Mouse (Mus musculus) embryonic fibroblast, embryonic 13.5 days (primary cell): Measurements from ENCODE around the gene Rpl9-ps6. TPM values are rescaled to one million over a fixed set of nuclear protein-coding genes. Genes with fewer than 3 reads are reported as not detected.

Source experiments
- H3K27ac ChIP-seq: 2 replicates; pipeline ENCODE4 v1.5.1; 2012; ENCODE audit warnings: low read length, control low read depth, inconsistent platforms; ENCODE audit not compliant: insufficient read depth
- H3K4me1 ChIP-seq: 2 replicates; pipeline ENCODE4 v1.6.1; 2011; ENCODE audit warnings: low read length; ENCODE audit not compliant: control insufficient read depth, insufficient read depth
- H3K4me3 ChIP-seq: 2 replicates; pipeline ENCODE4 v1.5.1; 2011; ENCODE audit warnings: mild to moderate bottlenecking, control low read depth, low read length; ENCODE audit not compliant: insufficient read depth
- CTCF ChIP-seq: IDR thresholded peaks from 2 replicates; pipeline ENCODE4 v1.5.1; 2011; ENCODE audit warnings: mild to moderate bottlenecking, control low read depth, low read length, moderate library complexity, borderline replicate concordance; ENCODE audit not compliant: insufficient read depth
- POLR2A ChIP-seq: IDR thresholded peaks from 2 replicates; pipeline ENCODE4 v1.6.1; 2011; ENCODE audit warnings: low read depth, mild to moderate bottlenecking, control low read depth, low read length, moderate library complexity
- polyA plus RNA-seq: library from polyadenylated mRNA; stranded (reverse); fragments of >200 nt; gene quantifications from 2 replicates; pipeline ENCODE4 v1.2.4, GENCODE M21; 2011; ENCODE audit warnings: low read depth; ENCODE audit not compliant: missing spikeins, insufficient read length

The Rpl9-ps6 gene
- 446 and 530 TPM in 2 replicates for polyA plus RNA-seq

GRCm38 (mm10) chr19:32466478-32466877, at the start of gene Rpl9-ps6:
Gene Rpl9-ps6 (minus strand): TSS chr19:32466578.
- no peak for TF ChIP-seq POLR2A
- no peak for TF ChIP-seq CTCF
- Histone ChIP-seq H3K27ac (no peak within 1 kb of the TSS), H3K4me3 (no peak within 1 kb of the TSS)

GRCm38 (mm10) chr19:32512518-32512917, 46.1 kb upstream of the Rpl9-ps6 start:
- no peak for TF ChIP-seq POLR2A
- TF ChIP-seq CTCF: peak; percentile 22; the same call in 1 of the 2 replicates
- no peak overlapping the region for H3K27ac ChIP-seq
- no peaks in the 10 kb centered on the region for H3K4me1 ChIP-seq
- H3K4me3 ChIP-seq: no peak overlapping the region

More at GRCm38 (mm10) chr19:32466478-32466877, at the start of gene Rpl9-ps6:
- H3K4me1 ChIP-seq: peaks cover 3% of the 10 kb centered on the region

DNA sequence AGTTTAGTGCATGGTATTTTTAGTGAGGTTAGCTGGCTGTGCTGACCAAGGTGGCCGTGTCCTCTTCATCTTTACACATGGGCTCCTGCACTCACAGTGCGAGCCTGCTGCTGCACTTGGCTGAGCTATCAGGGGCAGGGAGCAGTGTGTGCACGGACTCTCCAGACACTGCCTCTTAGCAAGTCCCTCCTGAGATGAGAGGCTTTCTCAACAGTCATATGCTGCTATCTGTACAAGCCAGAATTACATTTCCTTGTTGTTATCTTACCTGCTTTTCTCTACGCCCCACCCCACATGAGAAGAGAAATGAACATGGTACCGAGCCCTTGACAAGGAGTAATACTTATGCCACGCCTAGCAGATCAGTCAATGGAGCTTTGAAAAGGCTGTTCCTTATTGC, 44.6 kb upstream of the Rpl9-ps6 start:
- Histone ChIP-seq H3K4me1 (no peaks in the 10 kb centered on the region), H3K4me3 (no peak overlapping the region), H3K27ac (no peak overlapping the region)
- TF ChIP-seq POLR2A: no peak
- no peak for TF ChIP-seq CTCF

- no peak for TF ChIP-seq CTCF
- no peak for TF ChIP-seq POLR2A
- Histone ChIP-seq H3K27ac (no peak overlapping the region), H3K4me3 (no peak overlapping the region)
These were observed 43.9 kb upstream of the Rpl9-ps6 start for GRCm38 (mm10) chr19:32510267-32510666.

DNA sequence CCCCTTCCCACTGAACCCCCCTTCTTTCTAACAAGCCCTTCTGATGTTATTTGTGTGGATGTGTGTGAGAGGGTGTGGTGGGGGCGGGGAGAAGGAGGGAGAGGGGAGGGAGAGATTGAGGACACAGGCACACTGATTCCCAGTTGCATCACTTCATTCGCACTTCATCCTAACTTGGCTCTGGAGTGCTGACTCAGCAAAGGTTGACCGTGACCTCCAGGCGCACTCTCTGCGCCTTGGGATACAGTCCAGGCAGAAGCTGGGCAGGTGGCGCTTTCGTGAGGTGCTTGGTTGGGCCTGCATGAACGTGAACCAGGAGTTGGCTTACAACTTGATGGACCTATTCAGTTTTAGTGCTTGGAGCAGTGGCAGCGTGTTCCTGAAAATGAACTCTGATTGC, 41.1 kb upstream of the Rpl9-ps6 start:
- Histone ChIP-seq H3K4me1 (no peaks in the 10 kb centered on the region), H3K4me3 (no peak overlapping the region), H3K27ac (no peak overlapping the region)
- TF ChIP-seq CTCF (no peak), POLR2A (no peak)

More at GRCm38 (mm10) chr19:32510267-32510666, 43.9 kb upstream of the Rpl9-ps6 start:
- no peaks in the 10 kb centered on the region for H3K4me1 ChIP-seq

DNA sequence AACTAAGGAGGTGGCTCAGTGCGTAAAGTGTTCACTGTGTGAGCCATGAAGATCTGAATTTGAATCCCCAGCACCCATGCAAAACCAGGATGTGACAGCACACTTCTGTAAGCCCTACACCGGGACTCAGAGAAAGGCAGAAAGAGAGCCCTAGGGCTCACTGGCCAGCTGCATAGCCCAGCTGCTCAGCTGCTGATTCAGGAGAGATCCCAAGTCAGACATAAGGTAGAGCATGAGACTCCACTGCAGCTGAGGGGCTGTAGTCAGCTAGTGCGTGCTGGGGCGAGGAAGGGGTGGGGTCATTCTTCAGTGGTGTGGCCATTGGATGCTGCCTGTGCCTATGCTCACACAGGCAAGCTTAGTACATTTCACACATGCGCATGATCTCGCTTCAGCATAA, 40.7 kb upstream of the Rpl9-ps6 start:
- H3K4me1 ChIP-seq: no peaks in the 10 kb centered on the region
- H3K4me3 ChIP-seq: no peak overlapping the region
- TF ChIP-seq POLR2A (no peak), CTCF (no peak)
- H3K27ac ChIP-seq: no peak overlapping the region

GRCm38 (mm10) chr19:32506514-32506913, 40.1 kb upstream of the Rpl9-ps6 start:
- TF ChIP-seq CTCF: no peak
- TF ChIP-seq POLR2A: no peak
- Histone ChIP-seq H3K4me1 (no peaks in the 10 kb centered on the region), H3K27ac (no peak overlapping the region), H3K4me3 (no peak overlapping the region)

DNA sequence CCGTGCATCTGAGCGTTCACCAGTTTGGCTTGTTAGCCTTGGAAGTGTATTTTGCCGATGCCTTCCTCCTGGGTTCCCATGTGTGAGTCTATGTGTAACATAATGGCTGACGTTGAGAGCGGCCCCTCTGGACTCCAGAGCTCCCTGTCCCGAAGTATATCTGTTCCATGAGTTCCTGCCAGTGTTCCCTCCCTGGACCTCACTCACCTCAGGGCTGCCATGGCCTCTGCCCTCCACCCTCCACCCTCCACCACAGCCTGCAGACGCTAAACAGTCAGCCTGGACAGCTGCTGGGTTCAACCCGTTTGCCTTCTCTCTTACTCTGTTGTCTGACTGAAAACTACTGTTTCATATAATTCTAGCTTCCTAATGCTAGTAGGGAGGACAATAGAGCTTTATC, 39.7 kb upstream of the Rpl9-ps6 start:
- TF ChIP-seq POLR2A (no peak), CTCF (no peak)
- H3K4me3 ChIP-seq: no peak overlapping the region
- no peaks in the 10 kb centered on the region for H3K4me1 ChIP-seq
- no peak overlapping the region for H3K27ac ChIP-seq

GRCm38 (mm10) chr19:32501414-32501813, 35.0 kb upstream of the Rpl9-ps6 start:
- Histone ChIP-seq H3K4me3 (no peak overlapping the region), H3K27ac (no peak overlapping the region), H3K4me1 (no peaks in the 10 kb centered on the region)
- TF ChIP-seq POLR2A: no peak
- no peak for TF ChIP-seq CTCF

DNA sequence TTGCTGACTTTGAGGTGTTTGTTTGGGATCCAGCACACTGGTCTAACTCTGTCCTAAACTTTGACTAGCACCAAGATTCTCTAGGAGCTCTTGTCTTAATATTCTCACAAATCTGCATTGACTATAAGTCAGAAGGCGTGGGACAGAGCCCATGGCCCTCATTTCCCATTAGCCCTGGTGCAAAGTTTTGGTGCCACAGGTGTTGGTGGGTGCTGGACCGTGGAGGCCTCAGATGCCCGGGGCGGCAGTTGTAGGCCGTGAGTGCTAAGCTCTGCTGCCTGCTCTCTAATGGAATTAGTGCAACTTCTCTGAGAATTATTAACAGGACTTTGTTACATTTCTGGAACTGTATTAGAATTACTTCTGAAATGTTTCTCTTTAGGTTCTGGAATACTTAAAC, 31.6 kb upstream of the Rpl9-ps6 start:
- Histone ChIP-seq H3K4me3 (no peak overlapping the region), H3K27ac (no peak overlapping the region), H3K4me1 (no peaks in the 10 kb centered on the region)
- TF ChIP-seq POLR2A (no peak), CTCF (no peak)

GRCm38 (mm10) chr19:32497411-32497810, 31.0 kb upstream of the Rpl9-ps6 start:
- Histone ChIP-seq H3K4me3 (no peak overlapping the region), H3K4me1 (no peaks in the 10 kb centered on the region), H3K27ac (no peak overlapping the region)
- TF ChIP-seq POLR2A (no peak), CTCF (no peak)
